In genomic region chr12:3366957-3367260, GRCm38 (mm10) we compare ENCODE assay signal across 10 mouse cellular contexts. TPM values are rescaled to one million over a fixed set of nuclear protein-coding genes. Genes with fewer than 3 reads are reported as not detected.
DNase-seq lines count a peak whose midpoint lies in the region; ATAC-seq and TF ChIP-seq lines count a peak whose summit lies in the region.
"Had no signal": no experiment of that assay in that cellular context is flagged by ENCODE, and none has a peak within 500 bp of the region (broad histone marks: within the 10 kb centered on the region; RNA-seq: fewer than 3 reads in every experiment).

No protein-coding gene starts in this region.

- H3K27ac ChIP-seq in lung, embryonic 14.5 days (ENCODE audit: low read depth), result no peak overlapping the region
- H3K27ac ChIP-seq in forebrain, embryonic 15.5 days (replicated peaks), result no peak overlapping the region
- no peak overlapping the region for H3K27ac ChIP-seq in limb, embryonic 10.5 days
- H3K27ac ChIP-seq in neural tube, embryonic 13.5 days (replicated peaks), result no peak overlapping the region
- no peak overlapping the region for H3K27ac ChIP-seq in heart, embryonic 10.5 days

- DNase-seq in lung, embryonic 14.5 days, result no peak
- no peak for DNase-seq in lung, postnatal 14 days
- DNase-seq in limb, embryonic 10.5 days (ENCODE audit: low spot score), result no peak
- DNase-seq in heart, embryonic 10.5 days (ENCODE audit: low spot score), result no peak
- no peak for DNase-seq in layer of hippocampus, postnatal 14 days (ENCODE audit: low spot score in 2 of 2)
- DNase-seq: heart, adult 11 months; heart, postnatal 36 days had no signal

- H3K36me3 ChIP-seq in lung, embryonic 14.5 days (ENCODE audit: insufficient read depth), result peaks cover 11% of the 10 kb centered on the region
- peaks cover 17% of the 10 kb centered on the region for H3K36me3 ChIP-seq in forebrain, embryonic 15.5 days
- H3K36me3 ChIP-seq in limb, embryonic 10.5 days, result peaks cover 25% of the 10 kb centered on the region
- H3K36me3 ChIP-seq in neural tube, embryonic 13.5 days, result peaks cover 24% of the 10 kb centered on the region
- peaks cover 12% of the 10 kb centered on the region; the same call in 1 of the 2 replicates for H3K36me3 ChIP-seq in heart, embryonic 10.5 days

- 90% methylated on average over 14 of the region's 14 CpGs for WGBS in lung, embryonic 14.5 days
- WGBS in forebrain, embryonic 15.5 days, result 97% methylated on average over 14 of the region's 14 CpGs
- WGBS in limb, embryonic 10.5 days, result 96% methylated on average over 14 of the region's 14 CpGs
- WGBS in neural tube, embryonic 13.5 days, result 92% methylated on average over 14 of the region's 14 CpGs
- 95% methylated on average over 14 of the region's 14 CpGs for WGBS in heart, embryonic 10.5 days

- H3K4me3 ChIP-seq in lung, embryonic 14.5 days (ENCODE audit: low read depth, low read length), result 0 out of 2 replicates have a peak overlapping the region, but pooled peaks have one; percentile 1
- peak overlapping the region; percentile 83 for H3K4me3 ChIP-seq in forebrain, embryonic 15.5 days
- peak overlapping the region; percentile 77; the same call in 1 of the 2 replicates for H3K4me3 ChIP-seq in limb, embryonic 10.5 days
- peak overlapping the region; percentile 62 for H3K4me3 ChIP-seq in neural tube, embryonic 13.5 days
- H3K4me3 ChIP-seq in heart, embryonic 10.5 days, result no peak overlapping the region

- H3K9ac ChIP-seq in lung, embryonic 14.5 days, result no peak overlapping the region
- H3K9ac ChIP-seq in forebrain, embryonic 15.5 days (replicated peaks), result no peak overlapping the region
- peak overlapping the region; percentile 95 for H3K9ac ChIP-seq in neural tube, embryonic 13.5 days

- TF ChIP-seq CTCF in lung, embryonic 14.5 days (IDR thresholded peaks at IDR 0.05; ENCODE audit: low read depth), result no peak

- H3K27me3 ChIP-seq in lung, embryonic 14.5 days (ENCODE audit: insufficient read depth, low read length), result no peaks in the 10 kb centered on the region
- no peaks in the 10 kb centered on the region for H3K27me3 ChIP-seq in forebrain, embryonic 15.5 days
- H3K27me3 ChIP-seq in limb, embryonic 10.5 days (ENCODE audit: low read depth, poor library complexity, severe bottlenecking), result no peaks in the 10 kb centered on the region
- H3K27me3 ChIP-seq in neural tube, embryonic 13.5 days, result no peaks in the 10 kb centered on the region
- H3K27me3 ChIP-seq in heart, embryonic 10.5 days (ENCODE audit: insufficient read depth, poor library complexity, severe bottlenecking), result peaks cover 12% of the 10 kb centered on the region; the same call in 1 of the 2 replicates

- no peak for ATAC-seq in lung, embryonic 14.5 days (ENCODE audit: insufficient read depth)
- no peak for ATAC-seq in forebrain, embryonic 15.5 days (replicated peaks)
- no peak for ATAC-seq in neural tube, embryonic 13.5 days (ENCODE audit: low read depth)
- no peak for ATAC-seq in monocyte, adult 5-6 weeks (replicated peaks; ENCODE audit: insufficient number of reproducible peaks, low FRiP score, low TSS enrichment, poor library complexity, severe bottlenecking)

- no peak overlapping the region; the same call in 1 of the 2 replicates for H3K4me2 ChIP-seq in lung, embryonic 14.5 days
- peak overlapping the region; percentile 82 for H3K4me2 ChIP-seq in forebrain, embryonic 15.5 days (replicated peaks)
- peak overlapping the region; percentile 62 for H3K4me2 ChIP-seq in neural tube, embryonic 13.5 days

- peaks cover 5% of the 10 kb centered on the region for H3K4me1 ChIP-seq in lung, embryonic 14.5 days (ENCODE audit: insufficient read depth)
- peaks cover 63% of the 10 kb centered on the region for H3K4me1 ChIP-seq in forebrain, embryonic 15.5 days
- H3K4me1 ChIP-seq in limb, embryonic 10.5 days, result peaks cover 33% of the 10 kb centered on the region
- peaks cover 62% of the 10 kb centered on the region for H3K4me1 ChIP-seq in neural tube, embryonic 13.5 days (replicated peaks)
- peaks cover 30% of the 10 kb centered on the region for H3K4me1 ChIP-seq in heart, embryonic 10.5 days

- 0 out of 2 replicates have a peak, but pooled peaks cover 9% of the 10 kb centered on the region for H3K9me3 ChIP-seq in lung, embryonic 14.5 days (ENCODE audit: low read depth, low read length)
- peaks cover 7% of the 10 kb centered on the region; the same call in 1 of the 2 replicates for H3K9me3 ChIP-seq in forebrain, embryonic 15.5 days
- H3K9me3 ChIP-seq in limb, embryonic 10.5 days (replicated peaks), result peaks cover 5% of the 10 kb centered on the region; the same call in 1 of the 2 replicates
- H3K9me3 ChIP-seq in neural tube, embryonic 13.5 days, result no peaks in the 10 kb centered on the region
- no peaks in the 10 kb centered on the region for H3K9me3 ChIP-seq in heart, embryonic 10.5 days

RNA-seq across cellular contexts. Expression of gene Kif3c, which starts 2.0 kb away (rescaled TPM):
- polyA plus RNA-seq in lung, embryonic 14.5 days (2014; fragmentation: Nextera tagmentation; extraction: Ambion mirVana), result 12.4 and 14.1 TPM in 2 replicates
- 104 and 106 TPM in 2 replicates for polyA plus RNA-seq in forebrain, embryonic 15.5 days (2015; fragmentation: Nextera tagmentation; extraction: Ambion mirVana)
- polyA plus RNA-seq in limb, embryonic 10.5 days (2016; fragmentation: Nextera tagmentation; extraction: Ambion mirVana), result 13.2 and 16.4 TPM in 2 replicates
- 76.3 and 77.3 TPM in 2 replicates for polyA plus RNA-seq in neural tube, embryonic 13.5 days (2015; fragmentation: Nextera tagmentation; extraction: Ambion mirVana)
- 8.5 and 9.0 TPM in 2 replicates for polyA plus RNA-seq in heart, embryonic 10.5 days (2016; fragmentation: Nextera tagmentation; extraction: Ambion mirVana)
- total RNA-seq in monocyte, adult 5-6 weeks (2017), result 2.4 to 7.8 TPM (median 4.4 TPM) in 3 replicates
- 100 to 1,000 TPM; 189 to 193 TPM for total RNA-seq in layer of hippocampus, postnatal 14 days (2021)

RNA-seq across cellular contexts. Expression of gene Rab10, which starts 57.1 kb away (rescaled TPM):
- 89.7 and 89.8 TPM in 2 replicates for polyA plus RNA-seq in lung, embryonic 14.5 days (2014; fragmentation: Nextera tagmentation; extraction: Ambion mirVana)
- 142 and 149 TPM in 2 replicates for polyA plus RNA-seq in forebrain, embryonic 15.5 days (2015; fragmentation: Nextera tagmentation; extraction: Ambion mirVana)
- 67.2 and 74.8 TPM in 2 replicates for polyA plus RNA-seq in limb, embryonic 10.5 days (2016; fragmentation: Nextera tagmentation; extraction: Ambion mirVana)
- polyA plus RNA-seq in neural tube, embryonic 13.5 days (2015; fragmentation: Nextera tagmentation; extraction: Ambion mirVana), result 165 and 169 TPM in 2 replicates
- 72.3 and 87.7 TPM in 2 replicates for polyA plus RNA-seq in heart, embryonic 10.5 days (2016; fragmentation: Nextera tagmentation; extraction: Ambion mirVana)
- 146 to 170 TPM (median 169 TPM) in 3 replicates for total RNA-seq in monocyte, adult 5-6 weeks (2017)
- total RNA-seq in layer of hippocampus, postnatal 14 days (2021), result 100 to 1,000 TPM; 199 to 202 TPM

RNA-seq across cellular contexts. Expression of gene Asxl2, which starts 59.7 kb away (rescaled TPM):
- polyA plus RNA-seq in lung, embryonic 14.5 days (2014; fragmentation: Nextera tagmentation; extraction: Ambion mirVana), result 18.7 and 21.0 TPM in 2 replicates
- 14.4 and 15.0 TPM in 2 replicates for polyA plus RNA-seq in forebrain, embryonic 15.5 days (2015; fragmentation: Nextera tagmentation; extraction: Ambion mirVana)
- polyA plus RNA-seq in limb, embryonic 10.5 days (2016; fragmentation: Nextera tagmentation; extraction: Ambion mirVana), result 16.0 and 16.6 TPM in 2 replicates
- polyA plus RNA-seq in neural tube, embryonic 13.5 days (2015; fragmentation: Nextera tagmentation; extraction: Ambion mirVana), result 12.9 and 13.4 TPM in 2 replicates
- 16.8 and 22.1 TPM in 2 replicates for polyA plus RNA-seq in heart, embryonic 10.5 days (2016; fragmentation: Nextera tagmentation; extraction: Ambion mirVana)
- 29.1 to 67.5 TPM (median 32.2 TPM) in 3 replicates for total RNA-seq in monocyte, adult 5-6 weeks (2017)
- 10 to 100 TPM; 27.1 to 28.1 TPM for total RNA-seq in layer of hippocampus, postnatal 14 days (2021)
